Mouse (Mus musculus) activated CD4-positive, CD25-positive, alpha-beta regulatory T cell, adult 4 months (primary cell): ENCODE results near the gene Eif2ak4. TPM values are rescaled to one million over a fixed set of nuclear protein-coding genes. Genes with fewer than 3 reads are reported as not detected.

Source experiments
- ATAC-seq: one replicate; pipeline ENCODE4 v1.8.0; 2017
- polyA plus RNA-seq, 2 experiments: library from polyadenylated mRNA; unstranded; fragments of 100-300 nt; shearing (Covaris generic); gene quantifications; one replicate each; pipeline ENCODE4 v1.2.1; 2017

Eif2ak4 gene
- polyA plus RNA-seq, 2 experiments from 2014 or later, result 2.0 to 2.7 TPM

DNA sequence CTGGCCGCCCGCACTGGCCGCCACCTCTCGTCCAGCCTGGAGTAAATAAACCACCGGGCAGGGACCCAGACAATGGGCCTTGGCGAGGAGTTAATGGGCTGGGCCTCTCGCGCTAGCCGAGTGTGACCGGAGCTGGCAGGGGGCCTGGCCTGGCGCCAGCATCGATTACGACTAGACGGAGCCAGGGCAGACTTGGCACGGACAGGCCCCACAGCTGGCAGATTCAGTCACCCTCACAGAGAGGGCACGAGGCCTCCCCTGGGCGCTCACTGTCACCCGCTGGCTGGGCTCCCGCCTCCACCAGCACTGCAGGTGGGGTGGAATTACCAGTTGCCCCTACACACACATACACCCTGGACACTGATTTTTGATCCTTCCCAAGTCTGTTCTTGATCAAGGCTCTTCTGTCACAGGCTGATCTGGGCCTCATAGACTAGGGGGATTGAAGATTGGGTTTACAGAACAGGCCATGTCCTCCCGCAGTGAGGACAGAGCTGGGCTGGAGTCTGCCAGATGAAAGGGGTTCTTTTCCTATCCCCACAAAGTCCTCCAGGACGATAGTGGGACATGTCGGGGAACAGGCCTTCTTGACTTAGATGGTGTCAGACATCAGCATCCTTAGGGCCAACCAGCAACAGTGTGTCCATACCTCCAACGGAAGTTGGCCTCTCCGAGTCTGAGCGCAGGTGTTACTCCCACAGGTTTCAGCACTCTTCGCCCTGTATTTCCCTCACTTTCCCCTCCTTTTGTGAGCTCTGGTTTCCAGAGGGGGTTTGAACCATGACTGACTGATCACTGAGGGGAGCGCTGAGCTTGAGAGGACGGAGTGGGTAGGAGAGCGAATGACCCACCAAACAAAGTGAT is 122.3 kb downstream of the Eif2ak4 start:
- ATAC-seq, result no peak

DNA sequence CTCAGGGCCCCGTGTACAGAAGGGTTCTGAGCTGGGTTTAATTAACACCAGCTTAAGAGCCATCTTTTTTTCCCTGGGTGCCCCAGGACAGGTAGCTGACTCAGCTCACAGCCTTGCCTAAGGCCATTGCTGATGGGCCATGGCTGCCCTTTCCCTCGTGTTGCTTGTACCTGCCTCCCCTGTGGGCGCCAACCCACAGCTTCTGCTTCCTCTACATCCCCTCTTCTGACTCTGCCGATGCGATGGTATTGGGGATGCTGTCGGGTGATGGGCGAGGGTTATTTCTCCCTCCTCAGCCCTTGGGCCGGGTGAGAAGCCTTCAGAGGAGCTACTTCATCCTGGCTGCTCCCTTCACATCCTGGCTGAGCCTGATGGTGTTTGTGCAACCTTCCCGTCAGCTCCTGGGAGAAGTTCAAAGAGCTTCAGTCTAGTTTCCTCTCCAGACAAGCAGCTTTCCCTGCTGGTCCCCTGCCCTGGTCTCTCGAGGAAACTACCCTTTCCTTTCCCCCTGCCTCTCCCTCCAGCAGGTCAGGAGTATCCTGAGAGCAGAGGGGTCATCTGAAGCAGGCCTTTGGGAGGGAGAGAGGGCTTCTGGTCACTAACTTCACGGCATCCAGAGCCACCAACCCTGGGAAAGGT is 123.5 kb downstream of the Eif2ak4 start:
- no peak for ATAC-seq

DNA sequence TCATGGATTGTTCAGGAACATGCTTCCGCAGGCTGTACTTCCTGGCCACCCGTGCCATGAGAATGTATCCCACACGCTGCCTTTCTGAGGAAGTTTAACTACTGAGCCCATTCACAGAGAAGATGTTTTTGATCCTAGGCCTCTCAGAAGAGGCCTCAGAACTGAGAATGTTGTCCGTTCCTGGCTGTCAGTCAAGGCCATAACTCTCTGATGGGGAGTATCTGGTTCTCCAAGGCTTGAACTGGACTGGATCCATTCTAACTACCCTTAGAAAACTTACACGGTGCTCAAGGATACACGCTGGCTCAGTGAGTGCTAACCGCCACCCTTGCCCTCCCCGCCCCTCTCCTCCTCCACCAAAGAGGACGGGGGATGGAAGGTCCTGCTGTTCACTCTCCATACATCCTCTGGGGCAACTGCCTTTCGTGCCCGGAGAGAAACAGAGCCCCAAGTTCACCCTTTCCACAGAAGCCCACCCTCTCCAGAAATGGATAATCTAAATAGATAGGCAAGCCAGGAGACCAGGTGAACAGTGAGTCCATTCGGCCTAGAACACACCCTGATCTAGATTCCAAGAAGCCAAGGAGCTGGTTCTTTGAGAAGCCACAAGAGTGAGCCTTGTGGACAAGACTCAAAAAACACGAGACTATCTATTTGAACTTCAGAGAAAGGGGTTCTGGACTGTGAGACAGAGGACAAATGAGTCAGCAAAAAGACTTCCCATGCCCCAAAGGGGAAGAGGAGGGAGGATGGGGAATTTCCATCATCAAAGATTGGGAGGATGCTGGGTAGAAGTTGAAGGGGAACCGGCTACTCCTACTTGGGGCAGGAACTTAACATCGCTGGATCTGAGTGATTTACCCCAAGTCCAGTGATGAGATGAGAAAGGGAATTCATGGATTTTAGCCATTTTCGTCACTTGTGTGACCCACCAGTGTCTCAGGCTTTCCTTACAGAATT is 124.3 kb downstream of the Eif2ak4 start:
- ATAC-seq, result no peak

DNA sequence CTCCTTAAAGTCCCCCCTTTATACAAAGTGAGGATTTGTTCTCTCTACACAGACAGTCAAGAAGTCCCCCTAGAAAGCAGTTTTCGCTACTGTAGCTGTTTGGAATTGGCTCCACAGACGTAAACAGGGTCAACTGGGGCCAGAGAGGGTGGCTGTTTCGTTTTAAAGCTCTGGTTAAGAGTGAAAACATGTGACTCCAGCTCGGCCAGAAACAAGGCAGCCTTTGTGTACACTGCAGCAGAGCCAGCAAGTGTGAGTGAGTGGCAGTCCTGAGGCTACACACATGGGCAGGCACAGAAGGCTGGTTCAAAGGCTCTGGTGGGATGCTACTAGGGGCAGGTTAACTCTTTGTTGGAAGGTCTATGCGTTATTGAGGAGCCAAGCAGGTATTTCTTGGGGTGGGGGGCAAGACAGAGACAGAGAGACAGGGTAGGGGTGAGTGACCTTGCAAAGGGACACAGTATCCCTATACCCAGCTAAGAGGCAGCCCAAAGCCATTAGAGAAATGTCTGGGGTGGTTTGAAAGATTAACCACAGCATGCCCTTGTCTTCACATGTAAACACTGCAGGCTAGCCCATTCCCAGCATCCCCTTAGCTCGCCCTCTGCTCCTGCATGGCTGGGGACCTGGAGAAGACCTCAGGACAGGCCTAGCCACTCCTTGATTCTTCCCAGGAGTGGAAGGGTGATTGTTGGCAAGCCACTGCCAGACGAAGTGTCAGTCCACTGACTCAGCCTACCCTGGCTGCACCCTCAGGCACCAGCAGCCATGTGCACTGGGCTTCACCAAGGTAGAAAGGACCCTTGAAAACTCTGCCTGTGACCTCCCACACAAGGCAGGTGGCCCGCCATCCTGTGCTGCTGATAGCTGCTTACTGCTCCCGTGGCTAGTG is 131.9 kb downstream of the Eif2ak4 start:
- no peak for ATAC-seq

DNA sequence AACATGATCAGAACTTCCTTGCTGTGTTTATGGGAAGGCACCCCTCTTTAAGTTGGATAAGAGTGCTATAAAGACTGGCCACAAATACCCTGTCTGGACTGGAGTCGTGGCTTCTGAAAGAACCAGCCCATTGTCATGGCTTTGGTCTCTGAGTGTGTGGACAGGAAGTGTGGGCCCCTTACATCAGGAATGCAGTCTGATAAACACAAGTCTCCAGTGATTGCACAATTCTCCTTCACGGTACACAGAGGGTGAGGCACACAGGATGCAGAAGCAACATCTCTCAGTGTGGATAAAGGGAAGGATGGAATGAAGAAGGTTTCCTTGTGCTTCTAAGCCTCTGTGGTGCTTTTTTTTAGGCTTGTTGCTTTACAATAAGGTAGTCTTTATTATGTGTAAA is 133.8 kb downstream of the Eif2ak4 start:
- ATAC-seq, result no peak

DNA sequence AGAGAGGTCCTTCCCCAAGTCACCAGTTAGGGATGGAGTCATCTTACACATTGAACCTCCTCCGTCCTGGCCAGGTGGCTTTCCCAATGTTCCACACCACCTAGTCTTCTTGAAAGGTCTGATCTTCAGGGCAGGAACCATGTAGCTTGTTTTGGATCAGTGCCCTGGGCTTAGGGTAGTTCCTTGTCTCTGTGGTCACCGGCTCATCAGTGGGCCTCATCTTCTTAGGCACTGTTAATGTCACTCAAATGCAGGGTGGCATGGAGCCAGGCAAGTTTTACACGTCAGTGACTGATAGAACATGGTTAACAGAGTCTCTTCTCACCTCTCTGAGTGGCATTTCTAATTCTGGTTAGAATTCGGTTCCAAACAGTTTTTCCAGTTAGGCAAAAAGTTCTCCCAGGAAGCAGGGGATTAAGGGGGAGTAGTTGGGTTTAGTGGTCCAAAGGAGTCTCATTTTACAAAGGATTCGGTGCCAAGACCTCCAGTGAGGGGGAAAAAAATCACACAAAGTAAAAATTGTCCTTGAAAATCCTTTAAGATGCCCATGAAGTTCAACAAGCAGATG is 134.8 kb downstream of the Eif2ak4 start:
- ATAC-seq, result no peak

DNA sequence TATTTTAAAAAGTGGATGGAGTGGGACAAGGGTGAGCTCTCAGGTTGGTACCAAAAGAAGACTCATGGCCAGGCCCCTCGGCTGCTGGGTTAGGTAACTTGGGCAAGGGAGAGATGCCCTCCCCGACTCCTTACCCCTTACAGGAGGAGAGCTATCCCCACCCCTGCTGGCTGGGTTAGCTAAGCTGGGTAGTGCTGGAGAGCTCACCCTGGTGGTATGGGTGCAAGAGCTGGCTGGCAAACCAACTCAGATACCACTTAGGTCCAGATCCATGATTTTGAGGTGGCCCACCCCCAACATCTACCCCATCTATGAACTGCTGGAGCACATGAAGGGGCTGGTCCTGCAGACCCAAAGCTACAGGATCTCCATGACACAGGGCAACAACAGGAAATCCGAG is 136.4 kb downstream of the Eif2ak4 start:
- no peak for ATAC-seq

Other genes with a start within 250 kb of the Eif2ak4 start
- not detected for gene Fsip1, start 131.7 kb upstream of the Eif2ak4 start, polyA plus RNA-seq
- gene Gpr176, start 15.2 kb upstream of the Eif2ak4 start, polyA plus RNA-seq, result under 1 TPM in 1 of 2 experiments, not detected in 1; 0.11 TPM
- gene Srp14, start 91.1 kb downstream of the Eif2ak4 start, polyA plus RNA-seq, result 100 to 1,000 TPM; 294 to 327 TPM
- under 1 TPM; 0.18 to 0.19 TPM for gene Bmf, start 161.1 kb downstream of the Eif2ak4 start, polyA plus RNA-seq
- gene Bub1b, start 209.6 kb downstream of the Eif2ak4 start, polyA plus RNA-seq, result 10 to 100 TPM; 11.4 to 18.8 TPM